Mouse (Mus musculus): Measurements from ENCODE around the gene Olfr629. TPM values are rescaled to one million over a fixed set of nuclear protein-coding genes. Genes with fewer than 3 reads are reported as not detected.

The Olfr629 gene
- not detected for polyA plus RNA-seq (2017; shearing (Covaris generic))

GRCm38 (mm10) chr7:103744843-103745242 is at the start of gene Olfr629:
Gene Olfr629 (minus strand): TSS chr7:103744943.

GRCm38 (mm10) chr7:103791721-103792120 is 47.0 kb upstream of the Olfr629 start, which contains the start of gene Olfr67:
Gene Olfr67 (minus strand): TSS chr7:103791821.

GRCm38 (mm10) chr7:103779598-103779997 is 34.9 kb upstream of the Olfr629 start, which contains the start of gene Olfr68:
Gene Olfr68 (minus strand): TSS chr7:103779698.

GRCm38 (mm10) chr7:103771494-103771893 is 26.8 kb upstream of the Olfr629 start, which contains the start of gene Olfr69:
Gene Olfr69 (minus strand): TSS chr7:103771594.

GRCm38 (mm10) chr7:103757233-103757632 is 12.5 kb upstream of the Olfr629 start, which contains the start of gene Olfr630:
Gene Olfr630 (minus strand): TSS chr7:103757333.

GRCm38 (mm10) chr7:103730074-103730473 is 14.7 kb downstream of the Olfr629 start, which contains the start of gene Olfr628:
Gene Olfr628 (plus strand): TSS chr7:103730374.

GRCm38 (mm10) chr7:103714371-103714770 is 30.4 kb downstream of the Olfr629 start, which contains the start of gene Olfr243:
Gene Olfr243 (plus strand): TSS chr7:103714671.

Other genes starting within 250 kb of the Olfr629 start
- under 1 TPM in 1 of 2 experiments, not detected in 1; 0.17 TPM for gene Olfr609, start 246.9 kb downstream of the Olfr629 start, polyA plus RNA-seq (2017; shearing (Covaris generic))
- not detected for gene Olfr610, start 232.8 kb downstream of the Olfr629 start, polyA plus RNA-seq (2017; shearing (Covaris generic))
- not detected for gene Olfr611, start 224.1 kb downstream of the Olfr629 start, polyA plus RNA-seq (2017; shearing (Covaris generic))
- not detected for gene Olfr612, start 202.2 kb downstream of the Olfr629 start, polyA plus RNA-seq (2017; shearing (Covaris generic))
- not detected for gene Olfr613, start 196.9 kb downstream of the Olfr629 start, polyA plus RNA-seq (2017; shearing (Covaris generic))
- under 1 TPM in 1 of 2 experiments, not detected in 1; 0.28 TPM for gene Olfr615, start 188.9 kb downstream of the Olfr629 start, polyA plus RNA-seq (2017; shearing (Covaris generic))
- under 1 TPM in 1 of 2 experiments, not detected in 1; 0.11 TPM for gene Olfr616, start 175.8 kb downstream of the Olfr629 start, polyA plus RNA-seq (2017; shearing (Covaris generic))
- not detected for gene Olfr617, start 171.9 kb downstream of the Olfr629 start, polyA plus RNA-seq (2017; shearing (Covaris generic))
- not detected for gene Olfr618, start 154.8 kb downstream of the Olfr629 start, polyA plus RNA-seq (2017; shearing (Covaris generic))
- gene Olfr619, start 144.4 kb downstream of the Olfr629 start, polyA plus RNA-seq (2017; shearing (Covaris generic)) = not detected
- under 1 TPM; 0.06 to 0.15 TPM for gene Olfr620, start 132.4 kb downstream of the Olfr629 start, polyA plus RNA-seq (2017; shearing (Covaris generic))
- not detected for gene Olfr622, start 102.2 kb downstream of the Olfr629 start, polyA plus RNA-seq (2017; shearing (Covaris generic))
- gene Olfr623, start 81.2 kb downstream of the Olfr629 start, polyA plus RNA-seq (2017; shearing (Covaris generic)) = under 1 TPM in 1 of 2 experiments, not detected in 1; 0.16 TPM
- under 1 TPM in 1 of 2 experiments, not detected in 1; 0.06 TPM for gene Olfr624, start 73.8 kb downstream of the Olfr629 start, polyA plus RNA-seq (2017; shearing (Covaris generic))
- gene Olfr625-ps1, start 62.2 kb downstream of the Olfr629 start, polyA plus RNA-seq (2017; shearing (Covaris generic)) = not detected
- gene Olfr243, start 30.3 kb downstream of the Olfr629 start, polyA plus RNA-seq (2017; shearing (Covaris generic)) = under 1 TPM in 1 of 2 experiments, not detected in 1; 0.41 TPM
- gene Olfr628, start 14.6 kb downstream of the Olfr629 start, polyA plus RNA-seq (2017; shearing (Covaris generic)) = not detected
- not detected for gene Olfr630, start 12.4 kb upstream of the Olfr629 start, polyA plus RNA-seq (2017; shearing (Covaris generic))
- gene Olfr69, start 26.7 kb upstream of the Olfr629 start, polyA plus RNA-seq (2017; shearing (Covaris generic)) = not detected
- not detected for gene Olfr68, start 34.8 kb upstream of the Olfr629 start, polyA plus RNA-seq (2017; shearing (Covaris generic))
- not detected for gene Olfr67, start 46.9 kb upstream of the Olfr629 start, polyA plus RNA-seq (2017; shearing (Covaris generic))
- 10 to 100 TPM; 63.1 to 67.8 TPM for gene Hbb-bt, start 69.1 kb upstream of the Olfr629 start, polyA plus RNA-seq (2017; shearing (Covaris generic))
- gene Hbb-bs, start 83.2 kb upstream of the Olfr629 start, polyA plus RNA-seq (2017; shearing (Covaris generic)) = 100 to 1,000 TPM; 302 to 371 TPM
- not detected for gene Hbb-bh2, start 95.6 kb upstream of the Olfr629 start, polyA plus RNA-seq (2017; shearing (Covaris generic))
- gene Hbb-bh1, start 98.2 kb upstream of the Olfr629 start, polyA plus RNA-seq (2017; shearing (Covaris generic)) = not detected
- not detected for gene Hbb-y, start 108.3 kb upstream of the Olfr629 start, polyA plus RNA-seq (2017; shearing (Covaris generic))
- not detected for gene Olfr66, start 141.3 kb upstream of the Olfr629 start, polyA plus RNA-seq (2017; shearing (Covaris generic))
- not detected for gene Olfr64, start 149.5 kb upstream of the Olfr629 start, polyA plus RNA-seq (2017; shearing (Covaris generic))
- not detected for gene Olfr65, start 158.5 kb upstream of the Olfr629 start, polyA plus RNA-seq (2017; shearing (Covaris generic))
- gene Olfr631, start 183.9 kb upstream of the Olfr629 start, polyA plus RNA-seq (2017; shearing (Covaris generic)) = not detected
- gene Olfr632, start 189.4 kb upstream of the Olfr629 start, polyA plus RNA-seq (2017; shearing (Covaris generic)) = not detected
- gene Olfr633, start 199.5 kb upstream of the Olfr629 start, polyA plus RNA-seq (2017; shearing (Covaris generic)) = not detected
- gene Olfr635, start 226.2 kb upstream of the Olfr629 start, polyA plus RNA-seq (2017; shearing (Covaris generic)) = under 1 TPM in 1 of 2 experiments, not detected in 1; 0.04 TPM